Mouse (Mus musculus) E14TG2a.4 (cell line): ENCODE data around the gene Zcchc14.

Source experiments
- CTCF ChIP-seq: conservative IDR thresholded peaks from 2 replicates; pipeline ENCODE4 v1.5.1; 2014; ENCODE audit warnings: low read length
- NANOG ChIP-seq: IDR thresholded peaks from 2 replicates; pipeline ENCODE4 v1.6.1; 2014; ENCODE audit warnings: borderline replicate concordance, low read length, mixed read lengths
- POU5F1 ChIP-seq: IDR thresholded peaks from 2 replicates; pipeline ENCODE4 v1.6.1; 2014; ENCODE audit warnings: low read length, borderline replicate concordance

- TF ChIP-seq CTCF (no peak), POU5F1 (no peak), NANOG (no peak)
These were observed 2.3 kb upstream of the Zcchc14 start for GRCm38 (mm10) chr8:121654966-121655494.
